Mouse (Mus musculus): ENCODE measurements around the gene Lpcat1.

Lpcat1 gene

DNA sequence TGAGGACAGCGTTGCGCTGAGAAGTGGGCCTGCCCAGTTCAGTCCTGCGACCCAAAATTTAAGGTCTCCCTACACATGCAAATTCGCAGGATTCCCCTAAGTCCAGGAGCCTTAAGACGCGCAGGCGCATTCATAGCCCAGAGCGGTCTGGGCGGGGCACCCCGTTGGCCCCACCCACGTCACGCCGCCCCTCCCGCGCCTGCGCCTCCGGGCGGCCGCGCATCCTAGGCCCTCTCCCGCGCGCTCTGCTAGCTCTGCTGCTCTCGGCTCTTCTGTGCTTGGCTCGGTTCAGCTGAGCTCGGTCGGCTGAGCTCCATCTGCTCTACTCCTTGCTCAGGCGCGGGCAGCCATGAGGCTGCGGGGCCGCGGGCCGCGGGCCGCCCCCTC lies at the start of gene Lpcat1:
TSS of gene Lpcat1 (plus strand) at position 164 of the 387 bp plus-strand sequence.
- peak; percentile 84 to 90 for DNase-seq (ENCODE audit: low spot score in 2 of 2)

DNA sequence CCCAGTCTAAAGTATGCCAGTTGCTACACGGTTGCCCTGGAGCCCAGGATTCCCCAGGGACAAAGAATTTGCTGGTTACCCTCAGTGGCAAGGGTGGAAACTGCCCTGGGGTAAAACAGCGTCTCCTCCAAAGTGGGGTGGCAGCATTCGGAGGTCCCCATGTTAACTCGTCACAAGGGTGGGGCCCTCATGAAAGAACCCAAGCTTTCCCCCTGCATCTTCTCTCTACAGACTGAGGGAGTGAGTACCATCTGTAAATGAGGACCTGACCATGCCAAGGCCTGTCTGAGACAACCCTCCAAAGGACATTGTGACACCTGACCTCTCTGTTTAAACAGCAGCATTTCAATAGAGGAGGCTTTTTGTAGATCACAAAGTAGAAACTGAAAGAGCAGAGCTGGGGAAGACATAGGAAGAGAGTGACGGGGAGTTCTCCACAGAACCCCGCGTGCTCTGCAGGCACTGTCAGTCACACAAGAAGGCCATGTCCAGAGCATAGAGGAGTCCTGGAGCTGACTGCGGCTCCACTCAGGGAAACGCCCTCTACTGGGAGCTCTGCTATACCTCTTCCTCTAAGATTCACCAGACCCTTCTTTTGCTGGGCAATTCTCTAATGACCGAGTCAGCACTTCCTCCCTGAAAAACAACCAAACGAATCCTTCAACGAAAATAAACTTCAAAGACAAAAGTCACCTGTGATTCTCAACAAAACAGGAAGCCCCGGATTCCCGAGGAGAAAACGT lies 49.3 kb upstream of the Lpcat1 start:
- no peak for DNase-seq (ENCODE audit: low spot score in 2 of 2)

DNA sequence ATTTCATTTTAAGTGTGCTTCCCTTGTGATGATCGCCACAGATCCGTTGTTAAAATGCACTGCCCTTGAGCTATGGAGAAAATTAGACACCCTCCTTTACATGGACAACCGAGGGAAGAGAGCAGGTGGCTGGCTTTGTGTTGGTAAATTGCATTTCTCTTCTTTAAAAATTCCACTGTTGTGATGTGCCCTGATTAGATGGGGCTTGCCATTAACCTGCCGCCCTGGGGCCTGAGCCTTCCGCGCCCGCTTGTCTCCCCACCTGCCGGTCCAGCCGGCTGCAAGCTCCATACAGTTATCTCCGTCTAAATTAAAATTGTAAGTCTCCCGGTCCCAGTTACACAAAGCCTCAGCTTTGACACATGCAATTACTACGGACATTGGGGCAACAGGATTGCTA lies 48.7 kb upstream of the Lpcat1 start:
- DNase-seq (ENCODE audit: low spot score in 2 of 2), result no peak

DNA sequence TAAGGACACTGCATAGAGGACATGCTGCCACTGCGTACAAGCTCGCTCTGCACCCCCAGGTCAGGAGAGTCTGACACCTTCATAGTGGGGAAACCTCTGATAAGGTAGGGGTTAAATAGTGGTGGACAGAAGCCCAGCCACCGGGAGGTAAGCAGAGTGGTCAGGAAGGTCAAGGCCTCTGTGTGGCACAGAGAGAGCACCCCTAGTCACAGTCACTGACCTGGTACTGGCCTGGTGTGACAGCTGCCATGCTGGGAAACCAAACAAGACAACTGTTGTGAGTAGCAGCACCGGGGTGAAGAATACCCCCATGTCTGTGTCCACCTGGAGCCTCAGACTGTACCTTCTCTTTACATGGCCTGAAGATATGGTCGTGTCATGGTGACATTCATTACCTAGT lies 47.8 kb upstream of the Lpcat1 start:
- DNase-seq (ENCODE audit: low spot score in 2 of 2), result no peak

DNA sequence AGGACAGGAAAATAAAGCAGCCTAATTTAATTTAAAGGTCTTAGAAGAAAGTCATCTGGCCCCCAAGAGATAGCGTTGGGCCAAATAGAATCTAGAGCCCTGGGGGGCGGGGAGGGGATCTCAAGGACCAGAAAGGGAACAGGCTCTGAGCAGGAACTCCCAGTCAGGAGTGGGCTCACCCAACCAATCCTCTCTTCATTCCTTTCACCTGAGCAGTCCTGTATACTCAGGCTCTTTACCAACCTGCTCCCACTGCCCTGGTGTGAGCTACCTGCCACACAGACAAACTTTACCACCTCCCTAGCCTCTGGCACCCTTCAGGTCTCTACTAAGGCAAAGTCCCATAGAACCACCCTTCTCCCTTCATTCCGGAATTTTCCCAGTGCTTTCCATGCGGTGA lies 44.0 kb upstream of the Lpcat1 start:
- no peak for DNase-seq (ENCODE audit: low spot score in 2 of 2)

DNA sequence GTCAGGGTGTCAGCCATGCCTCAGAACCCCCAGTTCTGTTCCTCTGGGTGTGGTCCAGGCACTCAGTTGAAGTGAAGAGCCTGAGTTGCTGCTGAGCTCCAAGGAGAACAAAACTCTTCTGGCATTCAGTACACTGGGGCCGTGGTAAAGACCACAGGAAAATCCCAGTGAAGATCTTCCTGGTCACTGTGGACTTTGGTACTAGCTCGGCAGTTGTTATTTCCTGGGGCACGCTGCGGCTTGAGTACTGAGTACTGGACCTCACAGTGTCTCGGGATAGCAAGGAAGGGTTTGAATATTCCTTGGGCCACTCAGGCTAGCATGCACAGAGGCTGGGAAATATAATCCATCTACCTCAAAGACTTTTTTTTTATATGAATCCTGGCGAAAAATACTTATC lies 42.0 kb upstream of the Lpcat1 start:
- DNase-seq (ENCODE audit: low spot score in 2 of 2), result no peak

DNA sequence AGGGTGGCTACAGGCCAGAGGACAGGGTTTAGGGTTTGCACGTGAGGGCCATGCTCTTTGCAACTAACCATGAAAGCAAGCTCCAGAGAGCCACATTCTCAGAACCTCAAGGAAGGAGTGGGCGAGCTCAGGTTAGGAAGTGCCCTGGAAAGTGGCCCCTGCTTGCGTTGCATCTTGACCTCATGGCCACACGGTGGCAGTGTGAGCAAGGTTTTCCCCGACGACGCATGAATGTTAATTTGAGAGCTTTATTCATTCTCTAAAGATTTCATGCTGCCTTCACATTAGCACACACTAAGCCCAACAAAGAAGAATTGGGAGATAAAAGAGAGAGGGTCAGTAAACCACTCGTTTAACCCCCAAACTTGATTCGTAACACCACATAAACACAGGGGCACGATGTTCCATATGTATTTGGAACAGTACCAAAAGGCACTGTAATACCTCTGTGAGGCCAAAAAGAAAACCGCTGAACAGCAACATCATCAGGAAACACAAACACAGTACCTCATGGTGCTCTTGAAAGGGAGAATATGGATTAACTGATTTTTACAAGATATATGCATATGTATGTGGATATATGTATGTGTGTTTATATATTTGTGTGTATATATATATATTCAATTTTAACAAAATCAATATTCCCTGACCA lies 41.0 kb upstream of the Lpcat1 start:
- DNase-seq (ENCODE audit: low spot score in 2 of 2), result peak; percentile 55 to 73

DNA sequence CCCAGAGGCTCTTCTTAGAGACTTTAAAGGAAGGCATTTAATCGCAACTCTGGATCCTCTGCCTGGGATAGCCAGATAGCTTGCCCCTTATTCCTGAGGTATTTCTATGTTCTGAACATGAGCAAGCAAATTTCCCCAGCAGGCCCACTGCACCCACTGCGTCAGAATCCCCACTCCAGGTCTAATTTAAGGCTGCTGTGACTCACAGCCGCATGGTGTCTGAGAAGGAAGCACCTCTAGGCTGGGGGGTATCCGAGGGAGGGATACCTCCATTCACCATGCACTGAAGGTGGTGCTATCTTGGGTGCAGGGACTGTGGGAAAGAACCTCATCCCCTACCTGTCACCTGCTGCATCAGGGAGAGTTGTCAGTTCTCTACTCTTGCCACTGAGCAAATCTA lies 40.4 kb upstream of the Lpcat1 start:
- DNase-seq (ENCODE audit: low spot score in 2 of 2), result no peak

DNA sequence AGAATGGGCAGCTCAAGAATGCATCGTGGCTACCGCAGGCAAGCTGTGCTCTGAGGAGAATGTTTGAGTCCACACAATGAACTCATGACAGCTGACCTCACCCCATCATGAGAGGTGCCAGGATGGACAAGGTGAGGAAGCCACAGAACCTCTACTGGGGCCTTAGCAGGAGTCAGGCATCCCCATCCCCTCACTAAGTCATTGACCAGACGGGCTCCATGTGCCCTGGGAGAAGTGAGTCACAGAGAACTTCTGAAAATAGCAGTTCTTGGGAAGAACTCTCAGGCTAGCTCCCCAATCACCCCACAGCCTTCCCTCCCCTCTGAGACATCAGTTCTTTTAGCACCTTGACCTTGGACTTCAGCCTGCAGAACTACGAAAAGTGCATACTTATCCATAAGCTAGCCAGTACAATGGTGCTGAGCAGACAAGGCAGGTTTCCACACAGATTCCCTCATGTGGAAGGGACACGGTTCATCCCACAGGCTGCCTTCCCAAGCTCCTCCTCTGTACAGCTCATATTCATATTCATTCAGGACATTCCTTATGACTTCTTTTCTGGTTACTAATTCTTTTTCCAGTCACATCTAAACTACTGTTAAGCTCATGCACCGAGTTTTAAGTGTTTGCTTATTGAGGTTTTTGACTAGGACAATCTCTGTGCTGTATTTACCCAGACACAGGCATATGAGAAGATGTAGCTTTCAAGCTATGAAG lies 37.2 kb upstream of the Lpcat1 start:
- DNase-seq (ENCODE audit: low spot score in 2 of 2), result no peak

DNA sequence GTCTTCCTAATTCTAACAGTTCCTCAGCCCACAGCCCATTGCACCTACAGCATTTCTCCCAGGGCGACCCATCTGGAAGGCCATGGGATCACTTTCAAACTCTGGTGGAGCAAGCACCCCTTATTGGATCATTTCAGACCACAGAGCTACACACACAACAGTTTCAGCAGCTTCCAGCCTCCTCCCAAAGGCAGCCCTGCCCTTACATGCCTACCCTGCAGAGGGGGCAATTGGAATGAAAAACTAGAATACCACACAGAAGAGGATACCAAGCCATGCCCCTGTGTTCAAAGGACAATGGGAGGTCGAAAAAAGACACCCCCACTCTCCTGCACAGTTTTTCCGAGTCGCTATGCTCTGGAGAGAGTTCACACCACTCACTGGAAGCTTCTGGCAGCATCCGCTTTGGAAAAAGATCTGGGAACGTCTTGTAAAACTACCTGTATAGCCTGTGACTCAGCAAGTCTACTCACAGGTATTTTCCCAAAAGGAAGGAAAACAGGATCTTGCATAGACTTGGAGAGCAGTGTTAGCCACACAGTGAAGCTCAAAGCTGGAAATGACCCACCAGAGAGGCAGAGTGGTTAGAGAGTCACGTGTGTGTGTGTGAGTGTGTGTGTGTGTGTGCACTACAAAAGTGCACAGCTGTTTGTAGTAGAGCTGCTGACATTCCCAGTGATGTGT lies 34.4 kb upstream of the Lpcat1 start:
- DNase-seq (ENCODE audit: low spot score in 2 of 2), result no peak

DNA sequence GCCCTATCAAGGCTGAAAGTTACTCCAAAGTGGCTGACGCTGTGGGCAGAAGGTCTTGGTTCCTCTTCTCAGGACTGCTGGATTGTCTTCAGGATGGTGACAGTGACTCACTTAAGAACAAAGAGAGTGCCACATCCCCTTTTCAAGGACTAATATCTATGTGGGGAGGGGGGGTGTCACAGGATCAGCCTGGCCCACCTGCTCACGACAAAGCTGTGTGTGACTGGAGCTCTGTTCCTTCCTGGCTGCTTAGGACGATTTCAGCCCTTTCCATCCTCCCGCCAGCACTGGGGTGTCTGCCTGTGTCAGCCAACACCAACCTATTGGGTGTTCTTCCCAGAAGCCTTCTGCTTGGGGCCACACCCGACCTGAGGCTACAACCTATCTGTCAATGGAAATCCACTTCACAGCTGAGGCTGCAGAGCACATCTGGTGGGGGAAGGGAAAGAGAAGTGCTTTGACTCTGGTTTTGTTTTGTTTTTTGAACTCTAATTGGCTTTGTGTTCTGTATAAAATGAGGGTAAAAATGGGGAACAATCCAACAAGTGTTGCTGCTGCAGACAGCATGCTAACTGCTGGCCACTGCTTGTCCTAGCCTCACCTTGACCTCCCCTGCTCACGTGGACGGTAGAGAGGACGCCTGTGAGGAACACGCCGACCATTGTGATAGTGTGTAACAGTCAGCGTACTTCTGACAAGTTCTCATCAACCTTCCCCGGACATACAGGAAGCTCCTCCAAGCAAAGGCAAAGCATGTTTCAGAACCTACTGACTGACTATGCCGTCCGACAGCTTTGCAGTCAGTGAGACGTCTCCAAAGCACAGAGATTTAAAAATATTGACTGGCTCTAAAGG lies 33.1 kb upstream of the Lpcat1 start:
- no peak for DNase-seq (ENCODE audit: low spot score in 2 of 2)

DNA sequence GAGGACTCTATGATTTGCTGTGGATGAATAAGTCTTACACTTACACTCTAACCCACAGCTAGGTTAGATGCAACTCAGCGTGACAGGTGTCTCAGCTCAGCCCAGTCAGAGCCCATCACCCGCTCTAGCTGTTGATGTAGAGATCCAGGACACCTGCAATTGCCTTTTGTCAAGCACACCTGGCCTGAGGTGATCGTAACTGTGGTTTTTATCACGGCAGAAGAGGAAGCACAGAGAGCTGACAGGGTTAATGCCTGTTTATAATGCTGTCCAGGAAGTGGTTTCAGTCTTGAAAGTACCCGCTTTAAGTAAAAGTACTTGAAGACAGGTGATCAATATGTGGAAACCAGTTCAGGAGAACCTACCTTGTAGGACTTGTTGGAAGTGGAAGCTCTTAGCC lies 32.3 kb upstream of the Lpcat1 start:
- DNase-seq (ENCODE audit: low spot score in 2 of 2), result no peak

DNA sequence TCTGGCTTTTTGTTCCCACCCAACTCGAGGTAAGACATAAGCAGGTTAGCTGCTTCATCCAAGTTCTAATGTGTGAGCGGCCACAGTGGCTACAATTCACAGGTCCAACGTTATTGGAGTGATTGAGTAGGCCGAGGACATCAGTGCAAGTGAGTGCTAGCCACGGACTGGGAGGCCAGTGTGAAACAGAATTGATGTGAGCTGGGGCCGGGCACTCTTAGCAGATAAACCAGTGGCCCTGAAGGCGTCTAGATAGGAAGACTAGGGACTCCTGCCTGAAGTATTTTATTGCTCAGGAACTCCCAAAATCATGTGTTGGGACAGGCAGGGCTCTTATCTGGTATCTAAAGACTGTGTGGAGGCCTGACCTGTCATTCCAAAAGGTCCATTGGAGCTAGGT lies 31.3 kb upstream of the Lpcat1 start:
- DNase-seq (ENCODE audit: low spot score in 2 of 2), result no peak

DNA sequence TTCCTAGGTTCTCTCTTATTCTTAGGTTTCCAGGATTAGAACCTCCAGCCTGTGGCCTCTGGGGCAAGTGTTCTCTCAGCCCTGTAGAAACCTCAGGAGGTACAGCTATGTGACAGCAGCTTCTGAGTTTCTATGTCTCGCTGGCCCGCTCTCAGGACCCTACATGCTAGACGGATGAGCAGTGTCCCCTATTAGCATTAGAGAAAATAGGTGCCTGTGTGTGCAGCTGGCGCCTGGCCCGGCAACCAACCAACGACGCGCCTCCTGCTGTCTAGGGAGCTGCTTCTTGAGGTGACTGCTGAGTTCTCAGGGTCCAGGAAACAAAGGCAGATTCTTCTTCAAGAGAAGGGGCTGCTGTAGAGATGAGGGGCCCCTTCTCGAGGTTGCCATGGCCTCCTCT lies 27.9 kb upstream of the Lpcat1 start:
- DNase-seq (ENCODE audit: low spot score in 2 of 2), result no peak

DNA sequence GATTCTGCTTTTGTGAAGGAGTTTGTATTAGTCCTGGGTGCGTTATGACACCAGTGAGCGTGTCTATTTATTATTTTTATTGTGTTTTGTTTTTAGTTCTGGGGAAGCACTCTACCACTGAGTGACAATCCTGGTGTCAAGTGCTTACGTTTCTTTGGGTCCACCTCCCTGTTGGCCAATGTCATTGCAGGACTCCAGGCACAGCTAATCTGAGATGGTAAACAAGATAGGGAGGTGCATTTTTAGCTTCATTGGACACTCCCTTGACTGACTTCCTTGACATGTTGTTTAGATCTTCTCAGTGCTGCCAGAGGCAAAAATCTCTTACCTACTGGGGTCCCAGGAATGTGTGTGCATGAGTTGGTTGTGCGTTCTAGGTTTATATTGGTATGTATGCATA lies 26.0 kb upstream of the Lpcat1 start:
- DNase-seq (ENCODE audit: low spot score in 2 of 2), result no peak

DNA sequence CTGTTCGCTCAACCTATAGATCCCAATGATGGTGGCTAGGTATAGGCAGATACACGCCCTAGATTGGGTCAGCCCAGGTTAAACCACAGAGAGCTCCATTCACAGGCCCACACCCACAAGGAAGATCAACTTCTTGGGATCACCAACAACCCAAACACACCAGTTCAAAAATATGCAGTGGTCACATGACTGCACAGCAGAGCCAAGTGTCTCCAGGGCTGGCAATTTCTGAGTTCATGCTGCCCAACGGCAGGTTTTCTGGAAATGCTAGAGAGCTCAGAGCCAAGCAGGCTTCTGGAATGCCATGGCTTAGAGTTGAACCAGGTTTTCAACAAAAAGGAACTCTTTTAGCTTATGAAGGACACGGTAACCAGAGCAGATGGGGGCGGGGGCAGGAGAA lies 25.3 kb upstream of the Lpcat1 start:
- no peak for DNase-seq (ENCODE audit: low spot score in 2 of 2)

DNA sequence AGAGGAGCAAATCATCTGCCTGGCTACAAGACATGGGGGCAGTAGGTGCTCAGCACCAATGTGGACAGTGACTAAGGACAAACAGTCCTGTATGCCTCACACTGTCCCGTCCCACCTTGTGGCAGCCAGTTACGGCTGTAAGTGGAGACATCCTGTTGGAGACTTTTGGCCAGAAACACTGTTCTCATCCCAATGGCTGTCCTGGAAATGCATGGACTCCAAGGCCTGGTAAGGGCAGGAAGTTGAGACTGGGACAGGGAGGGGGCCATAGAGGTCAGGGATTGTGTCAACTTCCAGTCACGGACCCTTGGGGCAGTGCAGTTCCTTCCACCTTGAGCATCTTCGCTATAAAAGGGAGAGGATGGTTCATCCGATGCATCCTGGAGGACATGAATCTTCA lies 24.6 kb upstream of the Lpcat1 start:
- DNase-seq (ENCODE audit: low spot score in 2 of 2), result no peak

DNA sequence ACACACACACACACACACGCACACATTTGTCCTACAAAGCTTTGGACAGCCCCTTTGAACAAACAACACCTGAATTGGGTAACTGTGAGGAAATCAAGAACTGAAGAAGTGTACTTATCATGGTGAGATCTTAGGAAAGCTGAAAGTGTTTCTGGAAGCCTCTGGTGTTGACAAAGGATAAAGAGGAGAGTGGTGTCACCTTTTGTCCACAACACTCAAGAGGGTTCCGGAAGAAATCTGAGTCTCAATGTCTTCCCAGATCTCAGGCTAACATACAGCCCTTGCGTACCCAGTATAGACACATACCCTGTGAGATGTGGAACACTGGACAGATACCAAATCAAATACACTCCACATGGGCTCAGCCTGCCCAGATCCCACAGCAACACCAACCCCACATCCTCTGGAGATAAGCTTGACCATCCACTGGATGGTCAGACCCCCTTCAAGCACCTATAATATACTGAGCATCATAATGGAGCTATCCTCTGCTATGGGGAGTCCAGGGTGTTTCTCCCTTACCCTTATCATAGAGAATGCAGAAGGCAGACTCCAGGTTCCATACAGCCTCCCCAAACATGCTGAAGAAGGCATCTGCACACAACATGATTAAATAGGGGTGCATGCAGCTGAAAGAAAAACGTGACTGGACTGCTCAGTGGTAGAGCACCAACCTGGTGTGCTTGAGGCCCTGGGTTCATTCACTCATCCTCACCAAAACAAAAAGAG lies 23.7 kb upstream of the Lpcat1 start:
- no peak for DNase-seq (ENCODE audit: low spot score in 2 of 2)

DNA sequence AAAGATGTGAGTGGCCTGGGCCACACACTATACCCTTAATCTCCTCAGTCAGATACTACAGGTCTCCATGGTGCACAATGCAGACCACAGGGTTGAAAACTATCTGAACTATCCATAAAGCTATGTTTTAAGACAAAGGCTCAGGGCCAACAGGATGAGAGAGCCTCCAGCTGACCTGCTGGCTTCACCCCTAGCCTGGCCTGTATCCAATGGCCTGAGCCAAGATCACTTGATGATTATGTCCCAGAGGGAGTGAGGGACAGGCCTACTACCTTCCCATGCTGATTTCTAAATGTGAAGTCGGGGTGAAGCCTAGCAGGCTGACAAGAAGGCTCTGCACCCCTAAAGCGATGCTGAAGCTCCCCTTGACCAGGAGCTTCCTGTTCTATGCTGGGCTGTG lies 21.9 kb upstream of the Lpcat1 start:
- no peak for DNase-seq (ENCODE audit: low spot score in 2 of 2)

DNA sequence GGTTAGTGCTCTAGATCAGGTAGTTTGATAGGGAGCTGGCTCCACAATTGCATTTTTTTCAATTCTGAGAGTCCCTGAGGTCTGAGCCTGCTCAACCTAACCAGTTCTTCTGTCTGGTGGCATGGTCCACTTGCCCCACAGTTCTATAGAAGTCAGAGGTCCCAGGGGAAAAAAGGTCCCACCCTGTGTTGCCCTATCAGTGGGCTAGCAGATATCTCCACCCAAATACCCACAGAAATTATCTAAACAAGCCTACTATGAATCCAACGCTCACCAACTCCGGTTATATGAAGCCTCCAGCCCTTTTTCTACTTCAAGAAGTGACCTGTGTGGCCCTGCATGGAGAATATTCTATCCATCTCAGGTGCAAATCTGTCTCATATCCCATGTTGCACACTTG lies 20.9 kb upstream of the Lpcat1 start:
- DNase-seq (ENCODE audit: low spot score in 2 of 2), result no peak

DNA sequence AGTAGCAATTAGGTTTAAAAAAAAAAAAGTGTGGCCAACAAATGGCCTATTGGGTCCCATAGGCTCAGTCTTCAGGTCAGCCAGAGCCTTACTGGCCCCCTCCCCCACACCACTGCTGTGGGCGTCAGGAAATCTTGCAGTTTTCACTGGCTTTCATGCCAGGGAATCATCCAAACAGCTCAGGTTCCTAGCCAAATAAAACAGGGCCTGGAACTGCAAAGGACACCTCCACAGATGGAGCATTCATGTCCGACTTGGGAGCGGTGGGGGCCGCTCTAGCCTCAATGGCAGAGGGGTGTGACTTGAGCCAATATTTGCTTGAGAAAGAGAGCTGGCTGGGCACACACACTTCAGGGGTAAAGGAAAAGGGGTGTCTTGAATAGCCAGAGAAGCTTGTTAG lies 20.5 kb upstream of the Lpcat1 start:
- no peak for DNase-seq (ENCODE audit: low spot score in 2 of 2)
